Mouse (Mus musculus): ENCODE measurements around the gene Bid.
"Not testable (repeated sequence)": the region's sequence is repeated elsewhere in the genome, so short reads cannot be mapped to it uniquely, and the experiment has no call there.

Bid gene

DNA sequence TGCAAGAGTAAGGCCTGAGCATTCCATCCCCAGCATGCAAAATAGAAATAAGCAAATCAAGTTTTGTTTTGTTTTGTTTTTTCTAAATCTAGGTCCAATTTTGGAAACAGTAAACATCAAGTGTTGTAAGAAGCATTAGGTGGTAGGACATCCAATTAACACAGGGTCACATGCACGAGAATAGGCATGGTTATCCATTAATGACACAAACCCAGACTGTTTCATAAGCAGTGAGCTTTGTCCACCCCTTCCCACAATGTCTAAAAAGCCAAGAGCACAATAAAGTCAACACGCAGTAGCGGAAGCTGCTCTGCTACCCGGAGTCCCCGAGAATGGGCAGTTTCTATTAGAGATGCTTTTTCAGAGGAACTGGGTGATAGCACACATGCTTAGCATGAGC, 11.5 kb downstream of the Bid start:
- no peak for DNase-seq (ENCODE audit: low read depth, low spot score)

- DNase-seq (ENCODE audit: low read depth, low spot score): no peak
Measured at GRCm38 (mm10) chr6:120903961-120904360, 12.7 kb downstream of the Bid start.

- DNase-seq (ENCODE audit: low read depth, low spot score): peak; percentile 91
Measured at GRCm38 (mm10) chr6:120903450-120903912, 13.2 kb downstream of the Bid start.

DNA sequence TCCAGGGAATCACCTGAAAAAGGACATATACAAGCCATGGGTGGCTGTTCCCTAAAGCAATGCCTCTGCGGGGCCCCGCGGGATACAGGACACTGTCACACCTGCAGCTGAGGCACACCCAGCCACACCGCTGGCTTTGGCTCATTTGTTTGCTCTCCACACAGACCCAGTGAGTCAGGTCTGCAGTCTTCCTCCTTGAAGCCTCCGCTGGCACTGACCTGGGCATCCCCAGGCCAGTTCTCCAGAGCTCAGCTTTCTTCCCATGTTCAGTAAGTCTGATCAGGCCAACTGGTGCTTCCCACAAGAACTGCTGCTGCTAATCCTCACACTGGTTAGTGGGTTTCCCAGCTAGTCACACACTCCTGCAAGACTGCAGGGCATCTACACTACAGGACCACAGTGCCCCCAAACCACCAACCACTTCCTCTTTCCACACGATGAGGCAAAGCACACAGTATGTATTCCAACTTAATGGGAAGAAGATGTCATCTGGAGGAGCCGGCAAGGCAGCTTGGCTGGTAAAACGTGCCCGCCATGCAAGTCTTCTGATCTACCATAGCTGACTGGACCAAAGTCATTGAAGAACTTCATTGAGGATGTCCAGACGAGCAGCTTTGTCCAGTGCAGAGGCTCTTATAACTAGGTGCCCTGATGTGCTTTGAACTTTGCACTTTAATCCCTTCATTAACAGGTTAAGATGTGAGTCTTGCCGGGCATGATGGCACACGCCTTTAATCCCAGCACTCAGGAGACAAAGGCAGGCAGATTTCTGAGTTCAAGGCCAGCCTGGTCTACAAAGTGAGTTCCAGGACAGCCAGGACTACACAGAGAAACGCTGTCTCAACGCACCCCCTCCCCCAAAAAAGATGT, 14.6 kb downstream of the Bid start:
- no peak for DNase-seq (ENCODE audit: low read depth, low spot score)

DNA sequence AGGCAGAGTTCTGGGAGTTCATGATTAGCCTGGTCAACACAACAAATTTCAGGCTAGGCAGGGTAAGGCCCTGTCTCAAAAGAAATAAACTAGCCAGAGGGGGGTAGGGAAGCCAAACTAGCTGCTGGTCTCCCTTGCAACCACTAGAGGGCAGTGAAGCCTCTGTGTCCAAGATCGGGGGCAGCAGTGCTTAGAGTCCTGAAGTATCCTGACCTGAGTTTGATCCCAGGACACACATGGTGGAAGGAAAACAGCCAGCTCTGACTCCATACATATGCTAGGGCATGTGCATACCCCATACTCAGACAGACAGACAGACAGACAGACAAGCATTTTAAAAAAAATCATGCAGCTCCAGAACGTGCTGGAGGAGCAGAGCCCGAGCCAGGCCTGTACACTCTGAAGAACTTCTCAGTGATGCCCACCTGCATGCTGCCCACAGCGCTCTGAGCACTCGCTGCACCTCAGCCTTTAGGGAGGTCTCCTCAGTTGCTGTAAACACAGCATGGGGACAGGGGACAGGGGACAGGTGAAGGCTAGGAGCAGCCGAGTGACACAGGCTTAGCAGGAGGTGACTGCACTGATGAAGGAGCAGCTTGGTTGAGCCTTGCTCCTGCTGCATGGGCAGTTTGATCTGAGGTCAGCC, 18.3 kb downstream of the Bid start:
- DNase-seq (ENCODE audit: low read depth, low spot score): peak; percentile 80

- DNase-seq (ENCODE audit: low read depth, low spot score): peak; percentile 36
Measured at GRCm38 (mm10) chr6:120894524-120894923, 22.1 kb downstream of the Bid start.

GRCm38 (mm10) chr6:120894089-120894488, 22.6 kb downstream of the Bid start:
- DNase-seq (ENCODE audit: low read depth, low spot score): no peak

- no peak for DNase-seq (ENCODE audit: low read depth, low spot score)
Measured at GRCm38 (mm10) chr6:120886696-120887095, 30.0 kb downstream of the Bid start.

GRCm38 (mm10) chr6:120884436-120884835, 32.2 kb downstream of the Bid start:
- DNase-seq (ENCODE audit: low read depth, low spot score): no peak

DNA sequence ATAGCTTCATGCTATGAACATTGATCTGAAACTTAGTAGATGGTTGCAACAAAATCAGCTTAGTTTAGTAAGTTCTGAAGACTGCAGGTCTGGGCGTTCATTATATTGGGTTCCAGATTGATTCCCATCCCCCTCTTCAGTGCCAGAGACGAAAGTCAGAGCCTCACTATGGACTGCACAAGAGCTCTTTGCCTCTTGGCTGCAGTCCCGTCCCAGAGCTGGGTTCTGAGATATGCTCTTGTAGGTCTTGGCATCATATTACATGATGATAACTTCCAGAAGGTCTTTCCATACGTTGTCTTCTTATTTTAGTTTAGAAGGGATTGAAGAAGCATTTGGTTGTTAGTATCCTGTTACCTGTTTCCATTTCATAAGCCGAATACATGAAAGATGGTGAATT, 37.6 kb downstream of the Bid start:
- DNase-seq (ENCODE audit: low read depth, low spot score): no peak

DNA sequence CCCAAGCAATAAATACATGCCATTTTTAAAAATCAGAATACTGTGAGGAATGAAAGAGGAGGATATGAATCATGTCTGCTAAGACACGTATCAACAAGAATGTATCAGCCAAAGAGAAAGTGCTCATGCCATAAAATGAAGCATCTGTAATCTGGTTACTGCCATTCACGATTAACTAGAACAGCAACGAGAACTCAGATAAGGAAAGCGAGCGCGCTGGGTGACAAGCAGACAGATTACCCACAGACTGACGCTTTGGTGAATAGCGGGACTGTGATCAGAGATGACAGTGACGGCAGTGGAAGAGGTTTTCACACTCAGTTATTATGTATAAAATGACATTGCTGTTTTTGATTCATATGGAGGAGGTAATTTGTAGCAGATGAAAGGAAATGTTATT, 42.8 kb downstream of the Bid start:
- no peak for DNase-seq (ENCODE audit: low read depth, low spot score)

- DNase-seq (ENCODE audit: low read depth, low spot score): no peak
Measured at GRCm38 (mm10) chr6:120871286-120871685, 45.4 kb downstream of the Bid start.

DNA sequence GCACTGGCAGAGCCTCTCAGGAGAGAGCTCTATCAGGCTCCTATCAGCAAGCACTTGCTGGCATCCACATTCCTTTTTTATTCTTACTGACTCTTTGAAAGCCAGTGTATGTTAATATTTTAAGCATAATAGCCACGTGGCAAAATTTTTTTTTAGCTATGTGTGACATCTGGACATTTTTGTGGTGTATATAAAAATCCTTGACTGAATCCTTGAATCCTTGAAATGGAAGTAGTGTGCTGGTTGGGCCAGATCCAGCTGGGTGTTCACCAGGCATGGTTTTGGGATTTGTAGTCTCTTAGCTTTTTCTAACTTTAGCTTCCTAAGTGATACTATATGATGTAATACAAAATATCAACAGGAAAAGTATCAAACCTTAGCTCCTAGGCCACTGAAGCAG, 47.8 kb downstream of the Bid start:
- no peak for DNase-seq (ENCODE audit: low read depth, low spot score)

GRCm38 (mm10) chr6:120866051-120866814, 50.4 kb downstream of the Bid start:
- DNase-seq (ENCODE audit: low read depth, low spot score): no peak

DNA sequence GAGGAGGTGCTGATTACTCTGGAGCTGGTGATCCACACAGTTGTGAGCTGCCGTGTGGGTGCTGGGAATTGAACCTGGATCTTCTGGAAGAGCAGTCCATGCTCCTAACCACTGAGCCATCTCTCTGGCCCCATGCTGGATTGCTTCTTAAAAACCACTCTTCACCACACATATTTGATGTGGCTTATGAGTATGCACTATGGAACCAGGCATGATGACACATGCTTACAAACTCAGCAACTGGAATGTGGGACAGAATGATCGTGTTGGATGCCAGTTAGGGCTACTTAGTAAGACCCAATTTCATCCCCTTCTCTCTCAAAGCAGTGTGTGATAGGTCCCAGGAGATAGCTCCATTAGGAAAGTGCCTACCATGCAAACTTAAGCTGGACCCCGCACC, 56.6 kb downstream of the Bid start:
- no peak for DNase-seq (ENCODE audit: low read depth, low spot score)

DNA sequence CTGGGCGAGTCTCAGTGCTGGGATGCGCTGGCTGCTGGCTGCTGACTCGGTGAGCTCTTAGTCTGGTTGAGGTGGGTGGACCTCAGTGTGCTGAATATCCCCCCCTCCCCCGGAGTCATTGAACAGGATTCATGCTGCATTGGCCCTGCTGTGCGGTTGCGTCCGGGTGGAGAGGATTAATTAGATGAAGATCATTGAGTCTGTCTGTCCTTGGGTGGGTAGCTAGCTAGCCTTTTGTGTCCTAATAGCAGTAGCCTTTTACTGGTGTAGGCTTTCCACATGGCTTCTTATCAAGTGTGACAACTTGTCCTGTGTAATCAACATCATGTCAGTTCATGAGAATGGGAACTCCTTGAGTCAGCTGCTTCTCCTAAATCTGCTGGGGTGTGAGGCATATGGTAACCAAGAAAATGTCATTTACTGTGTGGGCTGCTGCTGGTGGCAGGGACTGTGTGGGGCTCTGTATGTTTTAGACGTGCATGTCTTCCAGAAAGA, 58.4 kb downstream of the Bid start:
- DNase-seq (ENCODE audit: low read depth, low spot score): peak; percentile 42

- DNase-seq (ENCODE audit: low read depth, low spot score): no peak
Measured at GRCm38 (mm10) chr6:120854413-120854812, 62.2 kb downstream of the Bid start.

- DNase-seq (ENCODE audit: low read depth, low spot score): not testable (repeated sequence)
Measured at GRCm38 (mm10) chr6:120850720-120851119, 65.9 kb downstream of the Bid start.

Data from R1 (cell line).